Mouse (Mus musculus): ENCODE measurements around the gene Ldlrad3. TPM values are rescaled to one million over a fixed set of nuclear protein-coding genes. Genes with fewer than 3 reads are reported as not detected.
A peak's percentile ranks its signal among the peaks of the same experiment; 100 is the strongest.

Ldlrad3 gene
- polyA plus RNA-seq, 1 experiment: 15.5 TPM

DNA sequence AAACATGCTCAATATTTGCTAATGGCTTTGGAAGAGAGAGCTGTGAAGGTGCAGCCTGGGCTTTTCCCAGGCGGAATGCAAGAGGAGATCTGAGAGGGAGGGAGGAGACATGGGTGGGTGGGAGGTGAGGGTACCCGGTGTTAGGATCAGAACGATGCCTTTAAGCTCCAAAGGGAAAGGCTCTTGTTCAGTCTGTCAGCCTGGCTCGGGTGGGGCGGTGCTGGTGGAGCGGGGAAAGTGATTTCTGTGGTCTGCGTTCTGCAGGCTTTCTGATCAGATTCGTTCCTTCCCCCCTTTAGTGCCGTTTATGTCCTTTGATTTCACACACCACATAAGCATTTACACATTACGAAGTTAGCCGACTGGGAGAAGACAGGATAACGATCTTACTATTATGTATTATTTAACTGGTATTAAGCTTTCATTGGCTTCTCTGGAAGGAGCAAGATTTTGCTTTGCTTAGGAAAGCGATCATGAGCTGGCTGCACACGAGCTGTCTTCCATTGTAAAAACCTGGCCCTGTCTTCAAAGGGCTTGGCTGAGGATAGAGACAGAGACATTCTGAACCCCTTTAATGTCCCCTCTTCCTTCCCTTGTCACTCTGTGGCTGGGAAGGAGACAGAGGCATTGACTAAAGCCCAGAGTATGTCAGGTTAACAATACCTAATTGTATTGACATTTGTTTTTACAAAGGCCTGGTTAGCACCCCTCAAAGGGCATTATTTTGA, 19.7 kb upstream of the Ldlrad3 start:
- peaks cover 3% of the 10 kb centered on the region for H3K27me3 ChIP-seq (ENCODE audit: control insufficient read depth, insufficient read depth, insufficient read length)
- H3K79me3 ChIP-seq (ENCODE audit: low read depth): no peaks in the 10 kb centered on the region
- no peak overlapping the region for H3K4me3 ChIP-seq (ENCODE audit: insufficient read depth, poor library complexity, severe bottlenecking)
- H3ac ChIP-seq (ENCODE audit: control insufficient read depth, insufficient read length, low read depth): no peak overlapping the region
- no peaks in the 10 kb centered on the region for H3K36me3 ChIP-seq (ENCODE audit: control insufficient read depth, insufficient read depth)
- TF ChIP-seq FOSL1 (IDR thresholded peaks at IDR 0.05; ENCODE audit: insufficient read depth, low read length, poor library complexity, severe bottlenecking) (no peak), MYOD1 (IDR thresholded peaks at IDR 0.05; ENCODE audit: control insufficient read depth, insufficient read length, low read depth) (no peak)
- H3K79me2 ChIP-seq (ENCODE audit: control insufficient read depth, insufficient read depth): no peaks in the 10 kb centered on the region

DNA sequence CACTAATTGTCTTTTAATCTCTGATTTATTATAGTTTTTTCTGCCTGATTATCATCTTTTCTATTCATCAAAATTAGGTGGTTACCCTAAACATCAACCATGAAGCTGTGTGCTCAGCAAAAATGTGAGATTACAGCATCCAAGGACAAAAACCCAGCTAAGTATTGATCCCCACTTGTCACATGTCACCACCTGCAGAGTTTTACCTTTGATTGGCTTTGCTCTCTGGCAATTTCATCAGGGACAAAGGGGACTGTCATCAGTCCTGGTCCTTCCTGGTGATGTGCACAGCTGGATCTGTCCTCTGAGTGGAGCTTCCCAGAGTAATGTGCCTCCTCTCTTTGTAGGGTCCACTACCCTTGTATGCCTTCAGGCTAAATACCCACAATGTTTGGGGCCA, 17.3 kb upstream of the Ldlrad3 start:
- H3K79me2 ChIP-seq (ENCODE audit: control insufficient read depth, insufficient read depth): no peaks in the 10 kb centered on the region
- H3ac ChIP-seq (ENCODE audit: control insufficient read depth, insufficient read length, low read depth): no peak overlapping the region
- no peaks in the 10 kb centered on the region for H3K79me3 ChIP-seq (ENCODE audit: low read depth)
- no peak overlapping the region for H3K4me3 ChIP-seq (ENCODE audit: insufficient read depth, poor library complexity, severe bottlenecking)
- H3K36me3 ChIP-seq (ENCODE audit: control insufficient read depth, insufficient read depth): no peaks in the 10 kb centered on the region
- peaks cover 3% of the 10 kb centered on the region for H3K27me3 ChIP-seq (ENCODE audit: control insufficient read depth, insufficient read depth, insufficient read length)
- no peak for TF ChIP-seq USF1 (IDR thresholded peaks at IDR 0.05; ENCODE audit: low read depth)
- no peak for TF ChIP-seq MYOG (IDR thresholded peaks at IDR 0.05; ENCODE audit: control insufficient read depth, extremely low read depth, insufficient read length)
- no peak for TF ChIP-seq MYOD1 (IDR thresholded peaks at IDR 0.05; ENCODE audit: control insufficient read depth, insufficient read length, low read depth)

DNA sequence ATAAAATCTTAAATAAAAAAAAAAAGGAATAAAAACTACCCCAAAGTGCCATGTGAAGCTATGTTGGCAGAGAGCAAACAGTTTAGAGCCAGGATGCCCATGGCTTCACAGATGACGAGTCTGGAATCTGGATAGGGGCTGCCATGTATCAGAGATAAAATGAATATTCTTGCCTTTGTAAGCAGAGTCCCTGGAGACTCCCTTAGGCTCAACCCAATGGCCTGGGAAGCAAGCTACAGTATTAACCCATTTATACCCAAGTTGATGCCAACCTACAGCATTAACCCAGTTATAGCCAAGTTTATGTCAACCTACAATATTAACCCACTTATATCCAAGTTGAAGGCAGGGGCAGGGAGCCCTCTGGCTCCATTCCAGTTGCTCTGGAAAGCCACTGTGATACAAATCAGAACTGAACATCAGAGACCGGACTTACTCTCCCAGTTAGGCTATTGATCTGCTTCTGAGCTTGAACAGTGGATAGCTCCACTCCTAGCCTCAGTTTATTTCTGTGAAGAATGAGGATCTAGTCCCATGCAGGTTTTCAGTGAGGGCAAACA, 16.1 kb upstream of the Ldlrad3 start:
- no peaks in the 10 kb centered on the region for H3K27me3 ChIP-seq (ENCODE audit: control insufficient read depth, insufficient read depth, insufficient read length)
- no peaks in the 10 kb centered on the region for H3K79me2 ChIP-seq (ENCODE audit: control insufficient read depth, insufficient read depth)
- H3K4me3 ChIP-seq (ENCODE audit: insufficient read depth, poor library complexity, severe bottlenecking): no peak overlapping the region
- no peak for TF ChIP-seq FOSL1 (IDR thresholded peaks at IDR 0.05; ENCODE audit: insufficient read depth, low read length, poor library complexity, severe bottlenecking)
- no peak for TF ChIP-seq CEBPB (IDR thresholded peaks at IDR 0.05; ENCODE audit: low read depth)
- no peak for TF ChIP-seq MYOG (IDR thresholded peaks at IDR 0.05; ENCODE audit: control insufficient read depth, extremely low read depth, insufficient read length)
- TF ChIP-seq USF1 (IDR thresholded peaks at IDR 0.05; ENCODE audit: low read depth): no peak
- H3K36me3 ChIP-seq (ENCODE audit: control insufficient read depth, insufficient read depth): no peaks in the 10 kb centered on the region
- H3ac ChIP-seq (ENCODE audit: control insufficient read depth, insufficient read length, low read depth): no peak overlapping the region
- H3K79me3 ChIP-seq (ENCODE audit: low read depth): no peaks in the 10 kb centered on the region

DNA sequence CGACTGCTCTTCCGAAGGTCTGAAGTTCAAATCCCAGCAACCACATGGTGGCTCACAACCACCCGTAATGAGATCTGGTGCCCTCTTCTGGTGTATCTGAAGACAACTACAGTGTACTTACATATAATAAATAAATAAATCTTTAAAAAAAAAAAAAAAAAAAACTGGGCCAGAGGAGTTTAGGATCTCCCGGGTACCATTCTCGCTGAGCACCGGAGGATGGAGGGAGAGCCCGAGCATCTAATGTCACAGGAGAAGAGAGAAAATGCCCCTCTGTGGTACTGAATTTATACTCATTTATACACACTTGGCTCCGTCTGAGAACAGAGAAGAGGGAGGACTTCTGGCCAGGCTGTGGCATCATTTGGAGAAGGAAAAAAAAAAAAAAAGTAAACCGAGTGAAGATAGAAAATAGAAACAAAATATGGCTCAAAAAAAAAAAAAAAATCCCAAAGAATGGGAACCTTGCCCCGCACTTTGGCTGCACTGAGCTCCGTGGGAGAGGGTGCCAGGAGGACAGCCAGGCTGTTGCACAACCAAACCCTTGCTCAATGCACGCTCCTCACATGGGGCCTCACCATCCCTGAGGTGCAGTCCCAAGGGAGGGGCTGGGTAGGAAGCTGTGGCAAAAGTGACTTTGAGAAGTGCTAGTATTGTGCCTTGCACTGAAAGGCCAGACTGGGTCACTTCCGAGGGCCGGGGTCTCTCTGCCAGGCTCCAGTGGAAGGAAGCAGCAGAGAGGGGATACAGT, 15.2 kb upstream of the Ldlrad3 start:
- peak; percentile 70 for TF ChIP-seq CEBPB (IDR thresholded peaks at IDR 0.05; ENCODE audit: low read depth)
- TF ChIP-seq CTCF (IDR thresholded peaks at IDR 0.05; ENCODE audit: control insufficient read depth, insufficient read depth, insufficient read length): no peak
- TF ChIP-seq MYOD1 (IDR thresholded peaks at IDR 0.05; ENCODE audit: control insufficient read depth, insufficient read length, low read depth): no peak
- TF ChIP-seq MAX (IDR thresholded peaks at IDR 0.05): no peak
- no peaks in the 10 kb centered on the region for H3K36me3 ChIP-seq (ENCODE audit: control insufficient read depth, insufficient read depth)
- no peak overlapping the region for H3ac ChIP-seq (ENCODE audit: control insufficient read depth, insufficient read length, low read depth)
- H3K79me2 ChIP-seq (ENCODE audit: control insufficient read depth, insufficient read depth): no peaks in the 10 kb centered on the region
- no peaks in the 10 kb centered on the region for H3K79me3 ChIP-seq (ENCODE audit: low read depth)
- H3K27me3 ChIP-seq (ENCODE audit: control insufficient read depth, insufficient read depth, insufficient read length): no peaks in the 10 kb centered on the region
- no peak overlapping the region for H3K4me3 ChIP-seq (ENCODE audit: insufficient read depth, poor library complexity, severe bottlenecking)

DNA sequence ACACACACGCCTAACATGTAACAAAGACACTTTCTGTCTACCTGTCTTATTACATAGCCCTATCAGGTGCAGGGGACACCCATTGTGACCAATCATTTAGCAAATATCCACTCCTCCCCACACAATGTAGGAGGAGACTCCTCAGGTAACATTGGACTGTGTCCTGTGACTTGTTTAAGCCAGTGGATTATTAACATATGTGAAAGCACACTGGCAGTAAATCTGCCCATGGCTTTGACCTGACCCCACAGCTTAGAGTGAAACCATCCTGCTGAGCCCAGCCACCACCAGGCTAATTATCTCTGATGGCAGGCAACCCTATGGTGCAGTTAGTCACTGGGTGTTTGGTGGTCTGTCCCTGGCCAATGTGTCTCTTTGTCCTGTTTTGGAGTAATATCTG, 11.1 kb upstream of the Ldlrad3 start:
- Histone ChIP-seq H3K4me3 (ENCODE audit: insufficient read depth, poor library complexity, severe bottlenecking) (no peak overlapping the region), H3K27me3 (ENCODE audit: control insufficient read depth, insufficient read depth, insufficient read length) (no peaks in the 10 kb centered on the region), H3K36me3 (ENCODE audit: control insufficient read depth, insufficient read depth) (no peaks in the 10 kb centered on the region), H3K79me3 (ENCODE audit: low read depth) (no peaks in the 10 kb centered on the region), H3K79me2 (ENCODE audit: control insufficient read depth, insufficient read depth) (no peaks in the 10 kb centered on the region), H3ac (ENCODE audit: control insufficient read depth, insufficient read length, low read depth) (no peak overlapping the region)
- TF ChIP-seq MYOD1 (IDR thresholded peaks at IDR 0.05; ENCODE audit: control insufficient read depth, insufficient read length, low read depth) (peak; percentile 16), MYOG (IDR thresholded peaks at IDR 0.05; ENCODE audit: control insufficient read depth, extremely low read depth, insufficient read length) (no peak)

DNA sequence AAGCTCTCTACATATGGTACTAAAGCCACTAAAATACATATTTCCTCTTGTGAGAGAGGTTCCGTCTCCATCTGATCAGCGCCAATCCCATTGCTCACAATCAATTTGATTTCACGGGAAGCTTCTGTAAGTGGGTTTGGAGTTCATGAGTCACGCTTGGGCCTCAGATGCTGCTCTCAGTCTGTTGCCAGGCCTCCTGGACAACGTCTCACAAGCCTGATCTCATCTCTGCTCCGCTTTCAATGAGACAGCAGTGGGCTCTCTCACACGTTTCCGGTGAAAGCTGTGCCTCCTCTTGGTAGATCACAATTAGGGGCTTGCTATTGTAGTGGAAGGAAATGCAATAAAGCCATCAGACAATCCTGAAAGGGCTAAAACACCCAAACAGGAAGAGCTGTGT, 10.5 kb upstream of the Ldlrad3 start:
- TF ChIP-seq CEBPB (IDR thresholded peaks at IDR 0.05; ENCODE audit: low read depth): no peak
- no peak for TF ChIP-seq MAX (IDR thresholded peaks at IDR 0.05)
- TF ChIP-seq MYOG (IDR thresholded peaks at IDR 0.05; ENCODE audit: control insufficient read depth, extremely low read depth, insufficient read length): no peak
- no peak for TF ChIP-seq MYOD1 (IDR thresholded peaks at IDR 0.05; ENCODE audit: control insufficient read depth, insufficient read length, low read depth)
- TF ChIP-seq USF1 (IDR thresholded peaks at IDR 0.05; ENCODE audit: low read depth): no peak
- no peak for TF ChIP-seq FOSL1 (IDR thresholded peaks at IDR 0.05; ENCODE audit: insufficient read depth, low read length, poor library complexity, severe bottlenecking)
- no peak for TF ChIP-seq CTCF (IDR thresholded peaks at IDR 0.05; ENCODE audit: control insufficient read depth, insufficient read depth, insufficient read length)
- no peaks in the 10 kb centered on the region for H3K36me3 ChIP-seq (ENCODE audit: control insufficient read depth, insufficient read depth)
- H3K79me2 ChIP-seq (ENCODE audit: control insufficient read depth, insufficient read depth): no peaks in the 10 kb centered on the region

More for the DNA sequence above, 10.5 kb upstream of the Ldlrad3 start:
- Histone ChIP-seq H3K4me3 (ENCODE audit: insufficient read depth, poor library complexity, severe bottlenecking) (no peak overlapping the region), H3K79me3 (ENCODE audit: low read depth) (no peaks in the 10 kb centered on the region), H3K27me3 (ENCODE audit: control insufficient read depth, insufficient read depth, insufficient read length) (no peaks in the 10 kb centered on the region), H3ac (ENCODE audit: control insufficient read depth, insufficient read length, low read depth) (no peak overlapping the region)
